Mouse (Mus musculus): ENCODE results near the gene Cpz. TPM values are rescaled to one million over a fixed set of nuclear protein-coding genes. Genes with fewer than 3 reads are reported as not detected.

Gene Cpz
- total and polyA plus RNA-seq, 2 experiments from 2014 or later: 1.9 to 18.7 TPM

GRCm38 (mm10) chr5:35465966-35466635 lies 59.4 kb downstream of the Cpz start:
- Histone ChIP-seq H3K9me3 (ENCODE audit: low read length) (no peaks in the 10 kb centered on the region), H3K27ac (no peak overlapping the region), H3K4me1 (ENCODE audit: insufficient read depth, low read length) (no peaks in the 10 kb centered on the region), H3K27me3 (ENCODE audit: insufficient read depth, low read length) (no peaks in the 10 kb centered on the region), H3K4me3 (ENCODE audit: low read length) (no peak overlapping the region), H3K4me2 (ENCODE audit: low read depth, low read length) (peak overlapping the region; percentile 14; the same call in 1 of the 2 replicates), H3K9ac (replicated peaks; ENCODE audit: low read length) (no peak overlapping the region), H3K36me3 (ENCODE audit: insufficient read depth, low read length) (no peaks in the 10 kb centered on the region)
- DNase-seq (ENCODE audit: low spot score): peak; percentile 36
- ATAC-seq: no peak
- TF ChIP-seq CTCF (IDR thresholded peaks at IDR 0.05; ENCODE audit: low read depth): no peak
- WGBS: 42% methylated on average over 21 of the region's 21 CpGs

- no peak for TF ChIP-seq CTCF (IDR thresholded peaks at IDR 0.05; ENCODE audit: low read depth)
Measured at GRCm38 (mm10) chr5:35462081-35462480, 63.4 kb downstream of the Cpz start.

DNA sequence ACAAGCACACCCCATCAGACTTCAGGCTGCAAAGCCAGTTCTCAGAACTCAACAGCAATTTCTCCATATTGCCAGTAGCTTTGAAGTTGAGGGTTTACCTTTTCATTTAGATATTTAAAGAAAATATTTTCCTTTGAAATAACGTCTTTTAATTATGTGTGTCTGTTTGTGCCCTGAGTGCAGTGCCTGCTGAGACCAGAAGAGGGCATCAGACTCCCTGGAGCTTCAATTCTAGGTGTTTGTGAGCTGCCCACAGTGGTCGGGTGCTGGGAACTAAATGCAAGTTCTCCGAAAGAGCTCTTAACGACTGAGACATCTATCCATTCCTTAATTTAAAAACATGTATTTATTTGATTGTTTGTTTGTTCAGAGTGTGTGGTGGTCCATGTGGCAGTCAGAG lies 65.7 kb downstream of the Cpz start:
- WGBS: 76% methylated on average over 4 of the region's 4 CpGs
- DNase-seq (ENCODE audit: low spot score) (no peak), ATAC-seq (no peak)
- Histone ChIP-seq H3K36me3 (ENCODE audit: insufficient read depth, low read length) (no peaks in the 10 kb centered on the region), H3K9ac (replicated peaks; ENCODE audit: low read length) (no peak overlapping the region), H3K27me3 (ENCODE audit: insufficient read depth, low read length) (no peaks in the 10 kb centered on the region), H3K4me2 (ENCODE audit: low read depth, low read length) (no peak overlapping the region), H3K9me3 (ENCODE audit: low read length) (no peaks in the 10 kb centered on the region), H3K4me1 (ENCODE audit: insufficient read depth, low read length) (peaks cover 2% of the 10 kb centered on the region; the same call in 1 of the 2 replicates), H3K27ac (no peak overlapping the region), H3K4me3 (ENCODE audit: low read length) (no peak overlapping the region)
- TF ChIP-seq CTCF (IDR thresholded peaks at IDR 0.05; ENCODE audit: low read depth): peak; percentile 41

More at GRCm38 (mm10) chr5:35462081-35462480, 63.4 kb downstream of the Cpz start:
- no peaks in the 10 kb centered on the region for H3K4me1 ChIP-seq (ENCODE audit: insufficient read depth, low read length)
- ATAC-seq: no peak
- H3K4me3 ChIP-seq (ENCODE audit: low read length): no peak overlapping the region
- no peaks in the 10 kb centered on the region for H3K36me3 ChIP-seq (ENCODE audit: insufficient read depth, low read length)
- no peak overlapping the region for H3K9ac ChIP-seq (replicated peaks; ENCODE audit: low read length)
- H3K4me2 ChIP-seq (ENCODE audit: low read depth, low read length): no peak overlapping the region
- no peaks in the 10 kb centered on the region for H3K27me3 ChIP-seq (ENCODE audit: insufficient read depth, low read length)
- no peak overlapping the region for H3K27ac ChIP-seq
- no peak for DNase-seq (ENCODE audit: low spot score)
- WGBS: 48% methylated on average over 8 of the region's 8 CpGs
- no peaks in the 10 kb centered on the region for H3K9me3 ChIP-seq (ENCODE audit: low read length)

GRCm38 (mm10) chr5:35458267-35458666 lies 67.2 kb downstream of the Cpz start:
- WGBS: 62% methylated on average over 3 of the region's 3 CpGs
- no peak overlapping the region for H3K4me3 ChIP-seq (ENCODE audit: low read length)
- no peak overlapping the region for H3K9ac ChIP-seq (replicated peaks; ENCODE audit: low read length)
- H3K4me2 ChIP-seq (ENCODE audit: low read depth, low read length): no peak overlapping the region
- H3K27ac ChIP-seq: no peak overlapping the region
- TF ChIP-seq CTCF (IDR thresholded peaks at IDR 0.05; ENCODE audit: low read depth): no peak
- peaks cover 11% of the 10 kb centered on the region; the same call in 1 of the 2 replicates for H3K4me1 ChIP-seq (ENCODE audit: insufficient read depth, low read length)
- H3K36me3 ChIP-seq (ENCODE audit: insufficient read depth, low read length): no peaks in the 10 kb centered on the region
- DNase-seq (ENCODE audit: low spot score): no peak
- no peaks in the 10 kb centered on the region for H3K27me3 ChIP-seq (ENCODE audit: insufficient read depth, low read length)
- H3K9me3 ChIP-seq (ENCODE audit: low read length): no peaks in the 10 kb centered on the region
- ATAC-seq: no peak

- Histone ChIP-seq H3K36me3 (ENCODE audit: insufficient read depth, low read length) (no peaks in the 10 kb centered on the region), H3K27ac (no peak overlapping the region), H3K9ac (replicated peaks; ENCODE audit: low read length) (no peak overlapping the region), H3K4me3 (ENCODE audit: low read length) (no peak overlapping the region), H3K4me1 (ENCODE audit: insufficient read depth, low read length) (peaks cover 11% of the 10 kb centered on the region; the same call in 1 of the 2 replicates), H3K9me3 (ENCODE audit: low read length) (no peaks in the 10 kb centered on the region), H3K27me3 (ENCODE audit: insufficient read depth, low read length) (no peaks in the 10 kb centered on the region), H3K4me2 (ENCODE audit: low read depth, low read length) (no peak overlapping the region)
- no peak for ATAC-seq
- no peak for TF ChIP-seq CTCF (IDR thresholded peaks at IDR 0.05; ENCODE audit: low read depth)
- DNase-seq (ENCODE audit: low spot score): no peak
- WGBS: 82% methylated on average over 7 of the region's 7 CpGs
Measured at GRCm38 (mm10) chr5:35457364-35457763, 68.1 kb downstream of the Cpz start.

- WGBS: 19% methylated on average over 17 of the region's 17 CpGs
- ATAC-seq (peak; percentile 68), DNase-seq (ENCODE audit: low spot score) (peak; percentile 72)
- peak overlapping the region; percentile 29; the same call in 1 of the 2 replicates for H3K4me2 ChIP-seq (ENCODE audit: low read depth, low read length)
- no peak for TF ChIP-seq CTCF (IDR thresholded peaks at IDR 0.05; ENCODE audit: low read depth)
- H3K27me3 ChIP-seq (ENCODE audit: insufficient read depth, low read length): no peaks in the 10 kb centered on the region
- H3K4me1 ChIP-seq (ENCODE audit: insufficient read depth, low read length): peaks cover 11% of the 10 kb centered on the region; the same call in 1 of the 2 replicates
- no peak overlapping the region for H3K4me3 ChIP-seq (ENCODE audit: low read length)
- no peak overlapping the region for H3K27ac ChIP-seq
- no peaks in the 10 kb centered on the region for H3K9me3 ChIP-seq (ENCODE audit: low read length)
- no peak overlapping the region for H3K9ac ChIP-seq (replicated peaks; ENCODE audit: low read length)
- no peaks in the 10 kb centered on the region for H3K36me3 ChIP-seq (ENCODE audit: insufficient read depth, low read length)
Measured at GRCm38 (mm10) chr5:35454187-35454800, 71.2 kb downstream of the Cpz start.

Other genes starting within 250 kb of the Cpz start
- gene Adra2c, start 247.4 kb downstream of the Cpz start, total RNA-seq (2014; rRNA removed): 33.1 and 33.6 TPM in 2 replicates
- gene Adra2c, start 247.4 kb downstream of the Cpz start, polyA plus RNA-seq (2015; fragmentation: Nextera tagmentation; extraction: Ambion mirVana): 1.8 and 2.3 TPM in 2 replicates
- gene Hmx1, start 136.6 kb downstream of the Cpz start, total RNA-seq (2014; rRNA removed): not detected in 2 replicates
- not detected in 2 replicates for gene Hmx1, start 136.6 kb downstream of the Cpz start, polyA plus RNA-seq (2015; fragmentation: Nextera tagmentation; extraction: Ambion mirVana)
- 10.9 and 12.3 TPM in 2 replicates for gene Trmt44, start 49.4 kb upstream of the Cpz start, total RNA-seq (2014; rRNA removed)
- gene Trmt44, start 49.4 kb upstream of the Cpz start, polyA plus RNA-seq (2015; fragmentation: Nextera tagmentation; extraction: Ambion mirVana): 3.3 and 3.6 TPM in 2 replicates
- gene Acox3, start 57.3 kb upstream of the Cpz start, total RNA-seq (2014; rRNA removed): 23.5 and 24.2 TPM in 2 replicates
- gene Acox3, start 57.3 kb upstream of the Cpz start, polyA plus RNA-seq (2015; fragmentation: Nextera tagmentation; extraction: Ambion mirVana): 11.4 and 12.7 TPM in 2 replicates
- 30.7 and 36.5 TPM in 2 replicates for gene Htra3, start 154.1 kb upstream of the Cpz start, total RNA-seq (2014; rRNA removed)
- gene Htra3, start 154.1 kb upstream of the Cpz start, polyA plus RNA-seq (2015; fragmentation: Nextera tagmentation; extraction: Ambion mirVana): 19.6 and 20.1 TPM in 2 replicates
- gene Sh3tc1, start 214.3 kb upstream of the Cpz start, total RNA-seq (2014; rRNA removed): 2.8 and 4.1 TPM in 2 replicates
- gene Sh3tc1, start 214.3 kb upstream of the Cpz start, polyA plus RNA-seq (2015; fragmentation: Nextera tagmentation; extraction: Ambion mirVana): 1.8 and 2.0 TPM in 2 replicates
- 35.7 and 44.6 TPM in 2 replicates for gene Ablim2, start 232.2 kb upstream of the Cpz start, total RNA-seq (2014; rRNA removed)
- gene Ablim2, start 232.2 kb upstream of the Cpz start, polyA plus RNA-seq (2015; fragmentation: Nextera tagmentation; extraction: Ambion mirVana): 26.3 and 30.0 TPM in 2 replicates